ENCODE assay signal across 13 mouse cellular contexts in the genomic region with DNA sequence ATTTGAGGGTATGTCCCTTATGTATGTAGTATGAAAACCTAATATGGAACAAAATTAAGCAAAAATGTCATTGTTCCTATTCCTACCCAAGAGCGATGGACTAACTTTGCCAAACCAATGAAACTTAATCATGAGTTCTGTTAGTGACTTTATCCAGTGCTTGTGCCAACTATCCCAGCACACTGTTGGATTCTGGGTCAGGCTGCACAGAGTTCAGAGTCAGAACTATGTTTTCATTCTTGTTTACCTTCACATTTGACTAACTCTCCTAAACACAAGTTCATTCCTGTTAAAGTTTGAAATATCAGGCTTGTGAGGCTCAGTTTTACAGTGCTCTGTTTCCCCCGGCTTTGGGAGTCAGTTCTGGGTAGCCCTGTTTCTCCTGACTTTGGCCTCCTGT.
"Had no signal": no experiment of that assay in that cellular context is flagged by ENCODE, and none has a peak within 500 bp of the region (broad histone marks: within the 10 kb centered on the region; RNA-seq: fewer than 3 reads in every experiment).

No protein-coding gene starts in this region.

- H3K4me2 ChIP-seq: limb, embryonic 13.5 days; liver, embryonic 13.5 days; midbrain, embryonic 13.5 days; stomach, embryonic 15.5 days had no signal

- H3K4me3 ChIP-seq: limb, embryonic 13.5 days; liver, embryonic 13.5 days; midbrain, embryonic 13.5 days; stomach, embryonic 15.5 days had no signal

- ATAC-seq: inflammation-experienced regulatory T-cells, adult 6 months; intestine, postnatal 0 days; midbrain, embryonic 13.5 days had no signal

- H3K27me3 ChIP-seq: limb, embryonic 13.5 days; liver, embryonic 13.5 days; midbrain, embryonic 13.5 days; stomach, embryonic 15.5 days had no signal

- H3K36me3 ChIP-seq: limb, embryonic 13.5 days; liver, embryonic 13.5 days; midbrain, embryonic 13.5 days; stomach, embryonic 15.5 days had no signal

- H3K27ac ChIP-seq: limb, embryonic 13.5 days; liver, embryonic 13.5 days; midbrain, embryonic 13.5 days; stomach, embryonic 15.5 days had no signal

- H3K4me1 ChIP-seq: limb, embryonic 13.5 days; liver, embryonic 13.5 days; midbrain, embryonic 13.5 days; stomach, embryonic 15.5 days had no signal

- DNase-seq: layer of hippocampus, adult 9-11 months; layer of hippocampus, postnatal 36 days; liver, embryonic 13.5 days; lung, adult 18-20 months; lung, postnatal 36 days; right cerebral cortex, postnatal 14 days; thymus, adult 2 months; thymus, postnatal 25 days had no signal

- H3K9me3 ChIP-seq: limb, embryonic 13.5 days; liver, embryonic 13.5 days; midbrain, embryonic 13.5 days; stomach, embryonic 15.5 days had no signal

- H3K9ac ChIP-seq: limb, embryonic 13.5 days; liver, embryonic 13.5 days; midbrain, embryonic 13.5 days; stomach, embryonic 15.5 days had no signal
